Mouse (Mus musculus) spleen, postnatal 14 days (tissue): ENCODE results near the gene Olfr738.

Experiments
- DNase-seq, 2 experiments: peaks; one replicate each; pipeline ENCODE4 v3.0.0; 2021 to 2022; ENCODE audit warnings: low spot score in 2 of 2

The Olfr738 gene

DNA sequence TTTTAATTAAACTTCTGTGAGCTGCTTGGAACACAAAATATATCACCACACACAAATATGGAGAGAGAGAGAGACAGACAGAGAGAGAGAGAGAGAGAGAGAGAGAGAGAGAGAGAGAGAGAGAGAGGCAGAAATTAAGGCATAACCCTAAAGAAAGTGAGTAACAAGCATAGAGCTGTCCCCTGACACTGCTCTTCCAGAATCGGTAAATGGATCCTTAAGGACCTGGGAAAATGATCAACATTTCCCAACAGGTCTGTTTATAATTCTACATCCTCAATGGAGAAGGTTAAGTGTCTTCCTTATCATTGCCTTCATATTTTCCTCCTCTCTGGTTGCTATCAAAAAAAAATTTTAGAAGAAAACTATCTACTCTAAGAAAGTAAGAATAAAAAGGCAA lies at the start of gene Olfr738:
Gene Olfr738 (plus strand): TSS at position 301 of the 400 bp plus-strand sequence.
- DNase-seq: no peak

DNA sequence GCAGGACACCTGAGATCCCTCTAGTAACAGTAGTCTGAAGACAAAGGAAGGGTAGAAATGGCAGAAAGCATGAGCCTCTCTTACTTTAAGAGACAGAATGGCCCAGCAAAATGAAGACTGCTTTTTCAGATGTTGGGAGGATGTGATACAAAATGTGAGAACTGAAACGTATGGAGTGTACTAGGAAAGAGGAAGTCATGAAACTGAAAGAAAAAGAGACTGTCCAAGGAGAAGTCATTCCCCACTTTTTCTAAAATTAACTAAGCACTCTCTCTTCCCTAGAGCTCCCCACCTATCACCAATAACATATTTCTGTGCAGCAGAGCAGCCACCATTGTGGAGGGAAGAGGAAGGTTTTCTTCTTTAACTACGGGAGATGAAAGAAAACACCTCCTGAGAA lies 49.8 kb upstream of the Olfr738 start, which contains the start of gene Tlr11:
Gene Tlr11 (plus strand): TSS at position 322 of the 400 bp plus-strand sequence.
- no peak for DNase-seq

DNA sequence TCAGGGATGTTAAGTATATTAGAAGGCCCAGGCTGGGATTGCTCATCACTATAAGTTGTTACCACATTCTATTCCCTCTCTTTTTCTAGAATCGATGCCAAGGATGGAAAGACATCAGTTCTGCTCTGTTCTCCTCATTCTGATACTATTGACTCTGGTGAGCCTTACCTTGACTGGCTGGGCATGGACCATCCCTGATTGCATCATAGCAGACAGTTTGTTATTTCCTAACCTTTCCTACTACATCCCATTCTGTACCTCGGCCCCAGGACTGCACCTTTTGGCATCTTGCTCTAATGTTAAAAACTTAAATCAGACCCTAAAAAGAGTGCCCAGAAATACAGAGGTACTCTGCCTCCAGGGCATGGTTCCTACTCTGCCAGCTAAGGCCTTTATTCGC lies 46.9 kb upstream of the Olfr738 start:
- no peak for DNase-seq

DNA sequence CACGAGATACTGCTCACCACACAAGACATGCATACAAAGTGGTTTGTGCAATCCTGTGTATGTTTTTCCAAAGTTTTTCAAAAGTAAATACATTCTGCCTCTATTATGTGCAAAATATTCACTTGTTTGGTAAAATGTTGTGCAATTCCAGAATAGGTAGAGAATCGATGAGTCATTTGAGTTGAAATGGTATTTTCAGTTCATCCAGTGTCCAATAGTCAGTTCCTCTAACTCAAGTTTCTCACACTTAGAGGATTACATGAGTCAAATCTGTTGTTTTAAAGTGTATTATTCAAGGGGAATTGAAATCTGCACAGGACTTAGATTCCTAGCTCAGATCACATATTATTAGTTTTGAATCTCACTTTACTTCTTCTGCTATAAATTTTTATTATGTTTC lies 43.8 kb upstream of the Olfr738 start:
- DNase-seq: no peak

DNA sequence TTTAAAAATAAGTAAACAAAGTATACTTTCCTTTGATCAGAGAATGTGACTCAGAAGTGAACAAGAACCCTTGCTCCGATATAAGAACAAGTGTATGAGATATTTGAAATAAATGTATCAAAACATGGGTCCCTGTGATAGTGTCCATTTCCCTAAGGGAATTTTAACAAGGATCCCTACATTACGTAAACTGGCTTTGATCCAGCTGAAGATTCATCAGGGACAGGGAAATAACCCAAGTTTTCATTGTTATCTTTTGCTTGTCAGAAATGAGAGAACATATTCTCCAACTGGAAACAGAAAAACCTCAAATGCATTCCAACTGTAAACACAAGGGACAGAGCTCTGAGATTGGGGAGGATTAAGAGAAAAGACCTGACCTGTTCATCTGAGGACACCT lies 26.5 kb upstream of the Olfr738 start, which contains the start of gene Olfr736:
Gene Olfr736 (plus strand): TSS at position 301 of the 400 bp plus-strand sequence.
- DNase-seq: no peak

DNA sequence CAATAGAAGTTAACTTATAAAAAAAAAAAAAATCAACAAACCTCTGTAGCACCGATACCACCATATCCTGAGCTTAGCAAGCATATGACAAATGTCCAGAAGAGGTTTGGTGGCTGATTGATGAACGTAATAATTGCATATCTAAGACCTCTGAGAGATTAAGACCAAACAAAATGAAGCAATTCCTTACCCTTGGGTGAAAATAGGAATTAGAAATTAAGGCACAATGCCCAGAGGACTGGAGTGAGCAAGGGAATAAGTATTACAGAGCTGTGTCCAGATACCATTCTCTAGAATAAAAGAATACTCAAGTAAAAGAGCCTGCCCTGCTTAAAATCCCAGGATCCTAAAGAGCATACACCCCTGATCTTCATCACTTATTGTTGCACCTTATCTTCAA lies 11.0 kb downstream of the Olfr738 start, which contains the start of gene Olfr739:
Gene Olfr739 (plus strand): TSS at position 301 of the 400 bp plus-strand sequence.
- no peak for DNase-seq

DNA sequence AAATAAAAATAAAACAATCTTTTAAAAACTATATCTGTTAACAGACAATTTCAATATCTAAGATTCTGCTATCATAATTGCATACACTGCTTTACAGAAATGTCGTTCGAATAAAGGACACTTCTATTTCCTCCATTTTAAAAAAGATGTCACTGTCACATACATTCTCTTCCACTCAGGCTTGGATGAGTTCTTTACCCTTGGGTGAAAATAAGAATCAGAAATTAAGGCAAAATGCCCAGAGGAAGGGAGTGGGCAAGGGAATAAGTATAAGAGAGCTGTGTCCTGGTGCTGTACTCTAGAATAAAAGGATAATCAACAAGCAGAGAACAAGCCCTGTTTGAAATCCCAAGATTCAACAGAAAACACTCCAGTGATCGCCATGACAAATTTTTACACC lies 37.9 kb downstream of the Olfr738 start, which contains the start of gene Olfr740:
Gene Olfr740 (plus strand): TSS at position 301 of the 400 bp plus-strand sequence.
- DNase-seq: no peak
